Mouse (Mus musculus): Measurements from ENCODE around the gene Lpcat4. TPM values are rescaled to one million over a fixed set of nuclear protein-coding genes. Genes with fewer than 3 reads are reported as not detected.

Lpcat4 gene
- total RNA-seq, 1 experiment from 2014 or later: 6.0 TPM

Other genes with a start within 250 kb of the Lpcat4 start
- not detected in 2 replicates for gene Olfr1309, start 249.2 kb upstream of the Lpcat4 start, total RNA-seq (2021)
- gene Olfr1310, start 226.8 kb upstream of the Lpcat4 start, total RNA-seq (2021): not detected in 2 replicates
- not detected in 2 replicates for gene Olfr1311, start 215.1 kb upstream of the Lpcat4 start, total RNA-seq (2021)
- gene Olfr1312, start 189.2 kb upstream of the Lpcat4 start, total RNA-seq (2021): not detected in 2 replicates
- not detected in 2 replicates for gene Olfr1313, start 161.6 kb upstream of the Lpcat4 start, total RNA-seq (2021)
- gene Olfr1314, start 142.7 kb upstream of the Lpcat4 start, total RNA-seq (2021): not detected in 2 replicates
- not detected in 2 replicates for gene Olfr1315-ps1, start 124.0 kb upstream of the Lpcat4 start, total RNA-seq (2021)
- gene Olfr1316, start 104.5 kb upstream of the Lpcat4 start, total RNA-seq (2021): not detected in 2 replicates
- gene Olfr1317, start 99.1 kb upstream of the Lpcat4 start, total RNA-seq (2021): not detected in 2 replicates
- gene Olfr1318, start 85.3 kb upstream of the Lpcat4 start, total RNA-seq (2021): not detected in 2 replicates
- not detected in 2 replicates for gene Nutm1, start 19.8 kb downstream of the Lpcat4 start, total RNA-seq (2021)
- gene Nop10, start 22.5 kb downstream of the Lpcat4 start, total RNA-seq (2021): 134 and 135 TPM in 2 replicates
- gene Slc12a6, start 26.4 kb downstream of the Lpcat4 start, total RNA-seq (2021): 43.4 and 52.9 TPM in 2 replicates
- gene Gm21985, start 26.8 kb downstream of the Lpcat4 start, total RNA-seq (2021): not detected in 2 replicates
- 89.3 and 92.2 TPM in 2 replicates for gene Emc4, start 128.6 kb downstream of the Lpcat4 start, total RNA-seq (2021)
- gene Katnbl1, start 139.7 kb downstream of the Lpcat4 start, total RNA-seq (2021): 10.8 and 12.0 TPM in 2 replicates
- 28.3 and 30.8 TPM in 2 replicates for gene Emc7, start 215.5 kb downstream of the Lpcat4 start, total RNA-seq (2021)
- gene Chrm5, start 241.3 kb downstream of the Lpcat4 start, total RNA-seq (2021): not detected in 2 replicates